Mouse (Mus musculus) megakaryocyte, adult 5-6 weeks (primary cell): ENCODE data around the gene Nrp1. TPM values are rescaled to one million over a fixed set of nuclear protein-coding genes. Genes with fewer than 3 reads are reported as not detected.
A peak's percentile ranks its signal among the peaks of the same experiment; 100 is the strongest.

Source experiments
- ATAC-seq: 2 replicates; pipeline ENCODE4 v1.8.0; 2016; ENCODE audit warnings: mild to moderate bottlenecking, inconsistent platforms; ENCODE audit not compliant: poor library complexity, severe bottlenecking
- total RNA-seq, 2 experiments: library from RNA; stranded (forward) in 1 of 2; stranded (reverse) in 1 of 2; fragments of 153-499, 151-499 nt in 1 of 2; fragments of 221-1000, 200-1000 nt in 1 of 2; gene quantifications; 2 replicates each; pipeline versions ENCODE4 v1.2.3 to v1.2.4; 2015 to 2017

Gene Nrp1
- total RNA-seq, 2 experiments from 2014 or later, result 59.8 to 74.3 TPM

DNA sequence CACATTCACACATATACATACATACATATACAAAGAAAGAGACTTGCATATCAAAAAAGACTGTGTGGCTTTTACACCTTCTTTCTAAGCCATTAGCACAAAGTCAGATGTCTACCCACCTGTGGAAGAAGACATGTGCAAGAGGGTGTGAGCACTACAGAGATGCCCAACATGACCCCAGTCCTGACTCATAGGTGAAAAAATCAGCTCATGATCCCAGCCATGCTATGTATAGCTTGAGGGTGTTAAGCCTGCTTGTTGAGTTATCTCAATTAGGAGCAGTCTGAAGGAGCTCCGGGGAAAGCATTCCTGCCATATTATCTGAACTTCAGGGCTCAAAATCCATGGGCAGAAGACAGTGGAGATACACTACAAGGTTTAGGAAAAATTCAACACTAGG lies 187.9 kb downstream of the Nrp1 start:
- no peak for ATAC-seq

DNA sequence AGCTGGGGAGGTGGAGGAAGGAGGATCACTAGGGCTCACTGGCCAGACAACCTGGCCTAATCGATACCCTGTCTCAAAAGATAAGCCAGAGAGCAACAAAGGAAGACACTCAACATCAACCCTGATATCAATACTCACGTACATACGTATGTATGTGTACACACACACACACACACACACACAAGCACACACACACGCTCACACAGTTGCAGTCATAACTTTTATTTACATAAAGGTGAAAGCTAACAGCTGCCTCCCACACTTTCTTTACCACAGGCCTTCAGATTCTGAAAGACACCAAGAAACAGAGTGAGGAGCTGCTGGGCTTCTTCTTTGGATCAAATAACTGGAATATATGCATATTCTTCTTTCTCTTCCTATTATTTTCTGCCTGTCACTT lies 189.0 kb downstream of the Nrp1 start:
- ATAC-seq, result no peak

DNA sequence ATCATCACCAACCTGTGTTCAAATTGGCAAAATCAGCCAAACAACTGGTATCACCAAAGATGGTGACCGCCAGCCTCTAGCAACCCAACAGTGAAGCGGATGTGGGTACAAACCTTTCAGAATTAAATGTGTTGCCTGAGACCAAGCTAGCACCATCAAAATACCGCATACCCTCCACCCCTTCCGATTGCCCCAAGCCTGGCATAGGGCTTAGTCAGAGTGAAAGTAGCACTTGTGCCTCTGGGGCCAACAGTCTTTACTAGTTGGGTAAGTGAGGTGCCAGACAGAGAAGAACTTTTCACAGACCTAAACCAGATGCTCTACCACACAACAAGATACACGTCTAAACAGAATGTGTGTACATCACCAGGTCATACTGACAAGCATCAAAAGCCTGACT lies 191.3 kb downstream of the Nrp1 start:
- peak; percentile 53 for ATAC-seq

DNA sequence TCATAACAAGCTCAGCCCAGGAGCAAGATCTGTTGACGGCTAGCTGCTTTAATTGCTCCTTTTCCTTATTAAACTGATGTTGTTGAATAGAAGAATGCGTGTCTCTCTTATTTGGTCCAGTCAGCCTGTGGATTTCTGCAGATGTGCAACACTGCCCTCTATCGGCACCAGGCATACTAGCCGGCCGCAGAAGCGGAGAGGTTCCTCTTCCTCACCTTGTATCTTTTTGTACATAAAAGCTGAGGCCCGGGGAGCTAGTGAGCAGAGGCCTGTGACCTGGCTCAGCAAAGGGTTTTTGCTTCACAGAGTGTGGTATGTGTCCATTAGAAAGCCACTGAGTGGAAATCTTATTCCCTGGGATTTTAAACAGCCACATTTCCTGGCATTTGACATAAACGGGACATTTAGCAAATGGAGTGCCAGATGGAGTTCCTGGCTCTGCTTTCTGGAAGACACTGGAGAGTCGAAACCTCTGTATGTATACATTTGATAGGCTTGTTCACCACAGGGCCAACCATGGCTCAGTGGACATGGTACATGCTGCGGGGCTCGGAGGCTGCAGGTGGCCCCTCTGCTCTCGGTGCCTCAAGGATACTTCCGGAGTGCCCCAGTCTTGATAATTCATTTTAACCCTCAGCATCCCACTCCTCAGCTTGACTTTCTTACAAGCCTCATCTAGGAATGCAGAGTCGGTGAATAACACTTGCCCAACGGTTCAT lies 193.2 kb downstream of the Nrp1 start:
- ATAC-seq, result peak; percentile 96
